Mouse (Mus musculus): ENCODE data around the gene Ube2i.

The Ube2i gene

DNA sequence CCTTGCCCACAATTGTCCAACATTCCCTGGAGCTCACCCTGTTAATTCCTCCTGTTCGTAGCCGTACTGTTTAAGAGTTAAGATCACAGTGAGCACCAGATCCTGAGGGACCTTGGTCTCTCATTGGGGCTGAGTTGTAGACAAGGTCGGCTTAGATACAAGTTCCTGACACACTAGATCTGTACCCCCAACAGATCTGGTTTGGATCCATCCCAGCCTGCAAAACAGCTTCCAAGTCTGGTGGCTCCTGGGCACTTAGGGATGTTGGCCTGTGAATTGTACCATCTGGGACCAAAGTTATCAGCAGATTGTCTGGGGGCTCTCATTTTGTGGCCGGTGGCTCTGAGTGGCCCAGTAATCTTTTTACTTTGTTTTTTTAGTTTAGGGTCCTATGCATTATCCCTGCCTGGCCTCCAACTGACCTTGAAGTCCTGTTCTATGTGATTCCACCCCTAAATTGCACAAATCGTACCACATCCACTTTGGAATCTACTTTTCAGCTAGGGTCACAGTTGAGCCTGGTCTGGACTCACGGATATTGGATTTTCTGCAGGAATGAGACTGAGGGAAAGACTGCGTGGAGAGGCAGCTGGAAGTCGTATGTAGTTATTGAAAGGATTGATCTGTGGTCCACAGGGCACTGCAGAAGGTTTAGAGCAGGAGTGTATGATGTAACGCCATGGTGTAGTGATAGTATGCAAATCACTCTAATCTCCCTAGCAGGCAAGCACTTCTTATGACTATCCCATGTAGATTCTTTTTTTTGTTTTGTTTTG, at the start of gene Ube2i:
Ube2i (minus strand) TSS at position 52 of the 776 bp plus-strand sequence.
- no peak for DNase-seq

DNA sequence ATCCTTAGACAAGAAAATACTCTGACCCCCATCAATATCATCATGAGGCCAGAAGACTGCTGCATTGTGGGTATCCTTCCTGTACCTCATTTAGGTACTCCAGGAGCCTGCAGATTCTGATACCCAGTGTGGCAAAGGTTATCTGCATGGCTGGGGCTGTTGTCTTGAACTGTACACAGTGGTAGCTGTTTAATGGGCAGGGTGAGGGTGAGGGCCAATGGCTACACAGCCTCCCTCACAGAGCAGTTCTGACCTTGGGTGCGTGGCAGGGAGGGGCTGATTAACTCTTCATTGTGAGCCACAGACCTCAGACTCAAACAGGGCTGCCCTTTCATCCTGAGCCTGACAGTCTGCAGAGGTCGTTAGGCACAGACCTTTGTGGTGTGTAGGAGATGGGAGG, 48.5 kb upstream of the Ube2i start:
- no peak for DNase-seq

DNA sequence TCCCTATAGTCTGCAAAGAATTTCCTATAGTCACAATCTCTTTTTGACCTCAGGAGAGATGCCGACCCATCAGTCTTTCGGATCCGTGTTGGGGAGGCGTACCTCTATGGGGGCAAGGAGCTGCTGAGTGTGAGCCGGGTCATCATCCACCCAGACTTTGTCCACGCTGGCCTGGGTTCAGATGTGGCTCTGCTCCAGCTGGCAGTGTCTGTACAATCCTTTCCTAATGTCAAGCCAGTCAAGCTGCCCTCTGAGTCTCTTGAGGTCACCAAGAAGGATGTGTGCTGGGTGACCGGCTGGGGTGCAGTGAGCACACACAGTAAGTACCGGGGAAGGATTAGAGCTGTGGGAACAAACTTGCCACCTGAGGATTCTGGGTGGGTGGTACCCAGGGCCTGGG, 46.4 kb upstream of the Ube2i start:
- DNase-seq = peak; percentile 57

DNA sequence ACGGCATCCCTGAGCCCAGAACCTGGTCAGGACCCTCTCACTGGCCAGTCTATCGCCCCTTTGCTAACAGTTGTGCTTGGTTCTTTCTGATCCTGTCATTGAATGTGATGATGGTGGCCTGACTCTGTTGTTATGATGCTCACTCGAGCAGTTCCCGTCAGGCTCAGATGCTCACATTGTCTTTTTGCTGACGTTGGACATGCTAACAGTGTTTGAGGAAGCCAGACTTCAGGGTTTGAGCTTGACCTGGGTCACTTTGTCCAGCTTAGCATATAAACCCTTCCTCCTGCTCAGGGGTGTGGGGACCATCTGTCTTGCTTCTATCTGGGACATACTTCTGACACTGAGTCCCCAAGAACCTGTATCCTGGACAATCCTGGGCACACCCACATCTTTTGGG, 43.9 kb upstream of the Ube2i start, which contains the start of gene Prss29:
Prss29 (plus strand) TSS at position 301 of the 400 bp plus-strand sequence.
- DNase-seq = no peak

DNA sequence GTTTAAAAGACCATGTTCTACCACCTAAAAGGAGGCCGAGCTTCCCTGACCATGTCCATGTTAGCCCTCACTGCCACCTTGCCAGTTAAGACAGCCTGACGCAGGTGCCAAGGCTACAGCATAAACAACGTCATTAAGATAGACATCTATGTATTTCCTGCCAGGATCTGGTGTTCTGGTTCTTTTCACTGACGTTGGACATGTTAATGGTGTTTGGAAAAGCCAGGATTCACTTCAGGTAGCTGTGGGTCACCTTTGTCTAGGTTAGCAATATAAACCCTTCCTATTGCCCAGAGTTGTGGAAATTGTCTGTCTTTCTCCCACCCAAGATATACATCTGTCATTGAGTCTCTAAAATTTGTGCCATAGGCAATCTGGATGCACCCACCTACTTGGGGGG, 33.9 kb upstream of the Ube2i start, which contains the start of gene Prss28:
Prss28 (plus strand) TSS at position 301 of the 400 bp plus-strand sequence.
- DNase-seq = no peak

DNA sequence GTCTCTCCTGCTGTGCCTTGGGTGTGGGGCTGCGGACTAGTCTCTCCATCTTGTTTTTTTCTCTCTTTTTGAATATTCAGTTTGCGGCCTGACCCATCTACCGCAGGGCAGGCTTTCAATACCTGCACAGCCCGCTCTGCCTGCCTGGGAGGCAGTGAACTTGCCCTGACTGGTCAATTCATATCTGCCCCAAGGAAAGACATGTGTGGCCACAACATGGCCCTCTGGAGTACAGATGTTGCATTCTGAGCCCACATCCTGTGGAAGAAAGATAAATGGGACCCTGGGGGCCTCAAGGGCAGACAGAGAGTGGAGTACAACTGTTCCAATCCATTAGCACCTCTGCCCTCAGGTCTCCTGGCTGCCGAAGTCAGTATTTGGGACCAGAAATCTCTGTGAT, 23.7 kb upstream of the Ube2i start, which contains the start of gene Prss34:
Prss34 (plus strand) TSS at position 301 of the 400 bp plus-strand sequence.
- no peak for DNase-seq

DNA sequence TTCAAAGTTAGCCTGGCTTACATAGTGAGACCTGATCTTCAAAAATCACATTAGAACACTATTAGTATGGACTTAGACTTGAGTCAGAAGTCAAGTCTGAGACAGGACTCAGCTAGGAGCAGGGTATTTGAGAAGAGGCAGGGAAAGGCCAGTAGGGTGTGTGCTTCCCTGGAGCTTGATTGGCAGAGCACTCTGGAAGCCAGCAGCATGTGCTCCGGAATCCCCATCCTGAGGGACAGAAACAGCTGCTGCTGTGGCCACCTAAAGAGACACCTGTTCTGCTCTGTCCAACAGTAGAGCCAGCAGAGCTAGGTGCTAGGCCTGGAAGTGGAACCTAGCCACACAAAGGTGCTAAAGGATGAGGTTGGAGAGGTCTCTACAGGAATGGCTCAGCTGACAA, 19.7 kb upstream of the Ube2i start:
- DNase-seq = no peak

DNA sequence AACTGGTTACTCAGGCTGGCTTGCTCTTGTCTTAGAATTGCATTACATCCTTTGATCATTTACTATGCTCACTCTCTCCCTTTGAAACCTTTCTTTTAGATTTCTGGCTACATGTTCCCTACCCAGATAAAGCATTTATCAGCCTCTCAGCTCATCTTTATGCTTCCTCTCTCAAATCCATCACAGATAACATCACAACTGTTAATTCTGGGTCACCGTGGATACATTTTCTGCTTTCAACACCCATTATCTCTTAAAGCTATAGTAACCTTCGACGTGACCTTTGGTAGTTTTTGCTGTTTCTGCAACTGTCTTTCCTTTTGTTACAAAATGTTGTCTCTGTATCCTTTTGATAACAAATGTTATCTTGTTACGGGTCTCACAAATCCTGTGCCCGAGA, 19.1 kb upstream of the Ube2i start:
- DNase-seq = no peak

DNA sequence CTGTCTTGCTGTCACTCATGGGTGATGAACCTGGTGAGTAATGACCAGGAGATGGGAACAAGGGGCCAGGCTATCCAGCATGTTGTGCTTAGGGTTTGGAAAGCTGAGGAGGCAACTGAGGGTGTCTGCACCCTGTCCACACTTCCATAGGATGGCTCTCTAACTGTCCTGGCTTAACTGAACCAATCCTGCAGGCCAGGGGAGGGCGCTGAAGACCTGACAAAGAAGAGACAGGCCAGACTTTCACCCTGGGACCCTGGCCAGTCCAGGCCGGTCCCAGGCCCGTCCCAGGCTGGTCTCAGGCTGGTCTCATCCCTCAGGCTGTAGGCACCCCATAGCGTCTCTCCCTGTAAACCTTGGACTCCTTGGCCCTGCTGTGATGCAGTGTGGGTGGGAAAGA, 16.0 kb upstream of the Ube2i start:
- DNase-seq = no peak

DNA sequence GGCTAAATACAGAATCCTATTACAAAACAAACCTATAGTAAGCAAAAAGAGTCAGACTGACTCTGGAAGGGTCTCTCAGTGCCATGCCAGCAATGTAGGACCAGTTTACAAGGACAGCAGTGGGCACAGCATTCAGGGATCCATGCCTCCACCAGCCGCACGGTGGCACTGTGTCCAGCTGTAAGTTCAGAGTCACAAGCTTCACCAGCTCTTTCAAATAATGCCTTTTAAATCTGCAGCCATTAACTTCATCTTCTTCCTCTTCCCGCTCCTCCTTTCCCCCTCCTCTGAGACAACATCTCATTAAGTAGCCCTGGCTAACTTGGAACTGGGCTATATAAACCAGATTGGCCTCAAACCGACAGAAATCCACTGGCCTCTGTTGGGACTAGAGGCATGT, 14.4 kb upstream of the Ube2i start:
- no peak for DNase-seq

DNA sequence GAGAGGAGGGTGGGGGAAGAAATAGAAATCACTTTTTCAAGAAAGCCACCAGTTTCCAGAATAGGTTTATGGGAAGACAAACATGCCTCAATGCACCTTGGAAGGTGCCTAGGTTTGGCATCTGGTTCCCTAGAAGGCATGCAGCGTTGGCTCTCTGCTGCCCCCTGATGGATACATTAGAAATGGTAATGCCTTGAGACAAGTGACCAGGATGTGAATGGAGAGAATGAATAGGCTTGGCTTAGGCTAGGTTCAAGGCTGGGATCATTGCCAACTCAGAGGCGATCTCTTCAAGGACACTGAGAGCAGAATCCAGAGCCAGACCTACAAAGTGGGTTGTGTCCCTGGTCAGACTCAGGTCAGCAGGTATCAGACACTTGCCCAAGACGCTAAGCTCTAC, 10.6 kb upstream of the Ube2i start:
- peak; percentile 81 for DNase-seq

DNA sequence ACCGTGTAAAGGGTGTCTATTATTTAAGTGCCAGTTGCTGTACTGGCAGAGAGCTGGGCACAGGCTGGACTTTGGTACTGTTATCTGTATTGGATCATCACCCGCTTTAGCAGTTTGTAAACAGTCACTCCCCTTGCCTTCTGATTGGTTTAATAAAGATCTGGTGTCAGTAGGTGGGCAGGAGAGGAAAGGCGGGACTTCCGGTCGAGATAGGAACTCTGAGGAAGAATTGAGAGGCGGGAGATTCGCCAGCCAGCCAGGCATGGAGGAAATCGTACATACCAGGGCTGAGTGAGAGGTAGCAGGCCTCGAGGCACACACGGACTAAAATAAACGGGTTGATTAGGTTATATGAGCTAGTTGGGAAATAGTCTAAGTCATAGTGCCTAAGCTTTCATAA, 7.7 kb upstream of the Ube2i start:
- DNase-seq = peak; percentile 79

DNA sequence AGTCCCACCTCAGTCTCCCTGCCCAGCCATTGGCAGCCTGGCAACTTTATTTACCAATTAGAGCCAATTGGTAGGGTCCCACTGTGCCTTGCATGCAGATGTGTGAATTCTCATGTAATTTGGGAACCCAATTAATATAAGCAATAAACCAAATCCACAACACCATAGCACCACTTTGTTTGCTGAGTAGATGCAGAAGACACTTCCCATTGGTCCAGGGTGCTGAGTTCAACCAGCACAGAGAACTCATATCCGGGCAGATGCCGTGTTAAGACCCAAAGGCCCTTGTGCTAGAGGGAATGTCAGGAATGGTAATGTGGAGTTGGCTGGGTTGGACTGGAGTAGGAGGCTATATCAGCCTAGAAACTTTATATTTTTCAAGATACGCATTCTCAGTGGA, 1.4 kb upstream of the Ube2i start:
- no peak for DNase-seq

DNA sequence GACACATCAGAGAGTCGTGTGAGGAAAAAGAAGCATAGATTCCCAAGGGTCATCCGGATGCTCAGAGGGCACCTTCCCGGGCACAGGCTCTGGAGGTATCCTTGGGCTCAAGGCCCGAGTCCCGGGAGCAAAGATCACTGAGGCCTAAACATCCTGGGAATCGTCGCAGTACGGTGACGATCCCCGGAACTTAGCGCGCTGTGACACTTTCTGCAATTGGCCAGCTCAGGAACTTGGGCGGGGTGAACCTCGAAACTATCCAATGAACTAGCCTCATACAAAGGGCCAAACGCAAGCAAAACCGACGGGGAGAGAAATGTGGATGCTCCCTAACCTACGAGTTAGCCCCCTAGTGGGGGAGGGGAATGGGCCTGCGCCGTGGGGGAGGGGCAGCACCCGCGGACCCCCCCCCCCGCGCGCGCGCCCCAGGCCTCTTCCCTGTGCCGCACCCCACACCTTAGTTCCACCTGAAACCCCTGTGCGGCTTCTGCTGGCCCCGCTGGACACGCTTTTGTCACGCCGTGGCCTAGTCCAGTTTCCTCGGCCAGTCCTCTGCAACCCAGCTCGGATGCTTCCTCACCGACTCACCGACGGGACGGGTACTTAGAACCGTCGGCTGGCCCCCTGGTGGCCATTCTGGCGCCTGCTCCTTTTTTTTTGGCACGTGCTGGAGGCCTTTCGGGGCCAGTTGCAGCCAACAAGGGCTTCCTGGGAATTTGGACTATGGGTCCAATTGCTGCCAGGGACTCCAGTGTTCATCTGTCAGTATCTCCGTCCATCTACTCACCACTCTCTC, 518 bp downstream of the Ube2i start:
- DNase-seq = peak; percentile 96

DNA sequence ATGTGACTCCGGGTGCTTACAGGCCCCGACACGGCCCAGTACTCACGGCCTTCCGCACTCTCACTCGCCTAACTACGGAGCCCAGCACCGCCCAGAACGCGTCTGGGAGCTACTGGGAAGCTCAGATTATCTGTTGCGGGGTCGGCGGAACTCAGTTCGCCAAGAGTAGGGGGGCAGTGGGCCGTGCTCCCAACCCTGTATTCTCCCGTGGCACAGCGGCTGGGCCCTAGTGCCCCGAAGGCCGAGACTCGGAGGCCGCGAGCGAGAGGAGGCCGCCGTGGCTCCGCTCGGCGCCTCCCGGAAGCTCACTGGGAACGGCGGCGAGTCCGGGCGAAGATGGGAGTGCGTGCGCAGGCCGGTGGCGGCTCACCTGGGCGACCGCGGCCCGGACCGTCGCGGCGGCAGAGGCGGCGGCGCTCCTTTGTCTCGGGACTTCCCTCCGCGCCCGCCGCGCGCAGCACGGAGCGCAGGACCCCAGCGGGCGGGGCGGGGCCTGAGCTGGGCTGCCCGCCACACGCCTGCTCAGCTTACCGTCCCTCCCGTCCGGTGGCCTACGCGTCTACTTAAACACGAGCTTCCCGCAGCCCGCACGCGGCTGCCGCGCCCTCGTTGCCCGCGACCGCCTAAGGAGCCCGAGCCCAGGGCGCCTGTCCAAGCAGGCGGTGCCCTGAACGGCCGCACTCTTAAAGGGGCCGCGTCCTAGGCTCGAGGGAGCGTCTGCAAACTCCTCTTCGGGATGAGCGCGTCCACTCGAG, 1.3 kb downstream of the Ube2i start:
- peak; percentile 92 for DNase-seq

DNA sequence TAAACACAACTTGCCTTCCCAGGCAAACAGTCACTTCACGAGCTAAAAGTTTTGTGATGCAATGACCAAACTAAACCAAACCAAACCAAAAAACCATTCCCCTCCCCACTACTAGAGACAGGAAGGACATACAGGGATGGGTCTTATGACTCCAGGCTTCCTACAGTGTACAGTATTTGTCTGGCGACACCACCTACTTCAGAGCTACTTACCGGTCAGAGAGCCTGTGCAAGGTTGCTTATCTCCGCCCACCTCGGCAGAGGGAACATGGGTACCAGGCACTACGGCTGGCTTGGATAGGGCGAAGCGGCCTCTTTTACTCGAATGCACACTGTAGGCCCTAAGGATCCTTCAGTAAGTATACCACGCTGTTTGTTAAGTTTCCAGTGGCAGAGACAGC, 2.1 kb downstream of the Ube2i start:
- DNase-seq = peak; percentile 36

DNA sequence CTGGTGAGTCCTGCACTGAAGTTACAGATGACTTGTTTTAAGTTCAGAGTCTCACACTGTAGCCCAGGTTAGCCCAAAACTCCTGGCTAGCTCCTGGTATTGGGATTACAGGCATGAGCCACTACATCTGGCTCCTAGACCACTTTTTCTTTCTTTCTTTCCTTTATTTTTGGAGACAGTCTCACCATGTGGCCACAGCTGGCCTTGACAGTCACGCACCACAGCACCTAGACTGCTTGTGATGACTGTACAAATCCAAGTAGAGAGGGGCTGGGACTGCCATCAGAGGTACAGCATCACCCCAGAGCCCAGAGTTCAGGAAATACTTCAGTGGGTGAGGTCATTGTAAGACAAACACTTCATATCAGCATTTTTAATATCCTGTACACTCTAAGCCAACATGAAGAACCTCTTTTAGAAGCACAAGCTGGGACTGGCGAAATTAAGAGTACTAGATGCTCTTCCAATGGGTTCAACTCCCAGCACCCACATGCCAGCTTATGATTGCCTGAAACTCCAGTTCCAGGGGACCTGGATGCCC, 3.6 kb downstream of the Ube2i start:
- DNase-seq = no peak

DNA sequence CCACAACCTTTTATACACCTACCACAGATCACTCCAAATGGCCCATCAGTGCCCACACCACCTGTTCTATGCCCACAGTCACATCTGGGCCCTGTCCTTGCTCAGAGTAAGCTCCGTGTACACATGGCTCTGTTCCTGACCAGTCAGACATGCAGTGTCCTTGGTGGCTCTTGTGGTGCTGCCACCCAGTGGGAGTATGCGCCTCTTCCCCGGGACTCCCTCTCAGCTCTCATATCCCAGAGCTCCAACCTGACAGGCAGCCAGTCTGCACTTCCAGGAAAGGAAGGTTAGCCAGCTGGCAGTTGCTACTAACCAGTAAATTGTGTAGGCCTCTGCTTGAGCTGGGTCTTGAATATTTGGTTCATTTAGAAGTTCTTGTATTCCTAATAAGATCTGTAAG, 10.0 kb downstream of the Ube2i start:
- DNase-seq = peak; percentile 35

DNA sequence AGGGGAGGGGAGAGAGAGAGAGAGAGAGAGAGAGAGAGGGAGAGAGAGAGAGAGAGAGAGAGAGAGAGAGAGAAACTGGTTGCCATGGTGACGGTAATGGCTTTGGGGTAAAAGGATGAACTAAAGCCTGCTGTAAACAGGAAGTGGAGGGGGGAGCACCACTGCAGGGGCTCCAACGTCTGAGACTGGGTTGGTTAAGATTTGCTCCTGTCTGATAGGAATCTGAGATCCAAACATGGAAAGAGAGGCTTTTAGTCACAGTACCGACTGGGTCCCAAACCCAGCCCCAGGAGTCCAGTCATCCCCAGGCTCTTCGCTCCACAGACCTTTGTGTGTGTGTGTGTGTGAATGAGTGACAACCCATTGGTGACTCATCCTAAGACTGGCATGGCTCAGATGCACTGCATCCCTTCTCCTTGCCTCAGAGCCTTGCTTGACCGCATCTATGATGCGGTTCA, 16.6 kb downstream of the Ube2i start:
- no peak for DNase-seq

DNA sequence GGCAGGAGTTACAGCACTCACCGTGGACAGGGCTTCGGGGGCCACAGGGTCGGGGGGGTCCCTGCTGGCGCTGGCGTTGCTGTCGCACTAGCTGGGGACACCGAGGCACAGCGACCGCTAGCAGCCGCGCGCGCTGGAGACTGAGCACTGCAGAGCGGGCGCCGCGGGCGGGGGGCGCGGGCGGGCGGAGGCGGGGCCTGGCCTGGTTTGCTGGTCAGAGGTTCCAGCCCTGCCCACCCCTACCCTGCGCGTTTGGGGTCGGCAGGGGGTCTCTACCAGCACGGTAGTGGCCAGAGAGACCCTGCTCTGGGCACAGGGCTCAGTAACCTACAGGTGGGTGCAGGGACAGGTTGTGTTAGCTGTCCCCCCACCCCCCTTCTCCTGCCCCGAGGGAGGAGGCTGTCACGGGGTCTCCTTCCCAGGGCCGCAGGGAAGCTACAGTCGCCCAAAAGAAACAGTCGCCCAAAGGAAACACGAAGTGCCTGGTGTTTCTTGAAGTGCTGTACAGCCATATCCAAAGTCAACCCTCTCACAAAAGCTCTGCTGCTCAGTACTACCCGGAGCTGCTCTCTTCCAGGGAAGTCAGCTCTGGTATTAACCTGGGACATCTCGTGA, 18.2 kb downstream of the Ube2i start, which contains the start of gene Baiap3:
Baiap3 (minus strand) TSS at position 225 of the 615 bp plus-strand sequence.
- DNase-seq = no peak

DNA sequence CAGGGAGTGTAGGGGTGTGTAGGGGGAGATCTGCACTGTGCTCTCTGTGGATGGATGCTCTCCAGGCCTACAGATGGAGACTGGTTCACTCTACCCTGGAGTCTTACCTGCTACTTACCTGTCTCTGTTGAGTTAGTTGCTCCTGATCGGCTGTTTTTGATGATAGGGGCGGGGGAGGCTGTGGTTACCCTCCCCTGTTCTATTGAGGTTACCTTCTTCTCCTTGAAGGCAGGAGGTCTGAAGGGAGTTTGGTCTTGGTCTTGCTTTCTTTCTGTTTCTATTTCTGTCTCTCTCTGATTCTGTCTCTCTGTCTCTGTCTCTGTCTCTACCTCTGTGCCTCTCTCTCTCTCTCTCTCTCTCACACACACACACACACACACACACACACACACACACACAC, 19.3 kb downstream of the Ube2i start:
- no peak for DNase-seq

DNA sequence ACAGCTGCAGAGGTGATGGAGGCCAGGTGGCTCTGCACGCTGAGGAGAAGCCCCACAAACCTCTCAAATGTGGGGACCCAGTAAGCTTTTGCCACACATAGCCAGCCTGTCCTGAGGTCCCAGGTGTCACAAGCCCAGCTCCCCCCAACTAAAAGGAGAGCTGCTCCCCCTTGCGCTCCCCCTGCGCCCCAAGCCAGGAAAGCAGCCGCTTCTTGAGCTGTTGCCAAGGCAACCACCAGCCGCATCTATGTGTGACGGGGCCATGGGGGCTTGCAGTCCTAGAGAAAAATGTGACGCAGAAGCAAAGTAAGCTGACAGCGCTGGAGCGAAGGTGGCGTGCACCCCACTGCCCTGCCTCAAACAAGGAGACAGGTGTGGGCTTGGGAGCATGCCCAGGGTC, 20.7 kb downstream of the Ube2i start:
- DNase-seq = no peak

All from kidney, adult 11 months (tissue).